Mouse (Mus musculus) forebrain, postnatal 0 days (tissue): ENCODE measurements around the gene Bpifa6. TPM values are rescaled to one million over a fixed set of nuclear protein-coding genes. Genes with fewer than 3 reads are reported as not detected.
A peak's percentile ranks its signal among the peaks of the same experiment; 100 is the strongest.

Experiments
- ATAC-seq: fragments of 200-750 bp; cut with Nextera tagmentation; 2 replicates; pipeline ENCODE4 v1.8.0; 2017; ENCODE audit warnings: mild to moderate bottlenecking, moderate library complexity
- DNase-seq: peaks from one replicate; pipeline ENCODE4 v3.0.0-alpha.2; 2015
- H3K27ac ChIP-seq: fragments of 300-500 bp; sonication (generic); 2 replicates; pipeline ENCODE4 v1.5.1; 2014; ENCODE audit warnings: low read depth, mild to moderate bottlenecking, antibody characterized with exemption, low read length, moderate library complexity, mixed read lengths
- H3K27me3 ChIP-seq: fragments of 300-500 bp; sonication (generic); 2 replicates; pipeline ENCODE4 v1.6.1; 2014; ENCODE audit warnings: mild to moderate bottlenecking, low read length, mixed read lengths; ENCODE audit not compliant: insufficient read depth
- H3K36me3 ChIP-seq: fragments of 300-500 bp; sonication (generic); 2 replicates; pipeline ENCODE4 v1.6.1; 2014; ENCODE audit warnings: mild to moderate bottlenecking, moderate library complexity; ENCODE audit not compliant: insufficient read depth
- H3K4me1 ChIP-seq: fragments of 300-500 bp; sonication (generic); 2 replicates; pipeline ENCODE4 v1.6.1; 2014; ENCODE audit warnings: antibody characterized with exemption; ENCODE audit not compliant: insufficient read depth
- H3K4me2 ChIP-seq: fragments of 300-500 bp; sonication (generic); 2 replicates; pipeline ENCODE4 v1.6.1; 2014; ENCODE audit warnings: low read depth, mild to moderate bottlenecking, moderate library complexity
- H3K4me3 ChIP-seq: fragments of 300-500 bp; sonication (generic); 2 replicates; pipeline ENCODE4 v1.5.1; 2014; ENCODE audit warnings: low read depth, low read length, mixed read lengths
- H3K9ac ChIP-seq: fragments of 300-500 bp; sonication (generic); 2 replicates; pipeline ENCODE4 v1.6.1; 2014; ENCODE audit warnings: mild to moderate bottlenecking
- H3K9me3 ChIP-seq: fragments of 300-500 bp; sonication (generic); 2 replicates; pipeline ENCODE4 v1.6.1; 2016; ENCODE audit warnings: low read length
- CTCF ChIP-seq: sonication (generic); IDR thresholded peaks from 2 replicates; pipeline ENCODE4 v1.5.1; 2016; ENCODE audit warnings: antibody characterized with exemption, control low read depth, low read depth
- WGBS: fragments of 180-500 bp; shearing (Covaris S2); extraction: QIAGEN DNeasy Blood & Tissue Kit; methylation state at CpG from one replicate; pipeline ENCODE4 v1.1.7; 2014; 5-methylcytosine and 5-hydroxymethylcytosine counted together
- polyA plus RNA-seq: library from polyadenylated mRNA; unstranded; fragments of >200 nt; fragmentation: Nextera tagmentation; extraction: Ambion mirVana; gene quantifications from 2 replicates; pipeline ENCODE4 v1.2.1, GENCODE M21; 2015
- total RNA-seq: library from RNA; depleted of rRNA; stranded (reverse); fragments of >200 nt; gene quantifications from 2 replicates; pipeline ENCODE4 v1.2.3, GENCODE M21; 2014

Bpifa6 gene
- total and polyA plus RNA-seq, 2 experiments from 2014 or later: not detected

- H3K36me3 ChIP-seq: no peaks in the 10 kb centered on the region
- no peak overlapping the region for H3K9ac ChIP-seq
- no peaks in the 10 kb centered on the region for H3K4me1 ChIP-seq
- no peak overlapping the region for H3K4me2 ChIP-seq
- H3K4me3 ChIP-seq: no peak overlapping the region
- no peak overlapping the region for H3K27ac ChIP-seq
- H3K9me3 ChIP-seq: no peaks in the 10 kb centered on the region
- TF ChIP-seq CTCF: no peak
- WGBS: 90% methylated on average over 8 of the region's 8 CpGs
- H3K27me3 ChIP-seq: no peaks in the 10 kb centered on the region
- ATAC-seq (no peak), DNase-seq (no peak)
Measured at GRCm38 (mm10) chr2:153944567-153944966, 30.2 kb upstream of the Bpifa6 start.

GRCm38 (mm10) chr2:153952897-153953296 lies 21.8 kb upstream of the Bpifa6 start:
- H3K4me3 ChIP-seq: no peak overlapping the region
- ATAC-seq (peak; percentile 18; the same call in 1 of the 2 replicates), DNase-seq (peak; percentile 86)
- TF ChIP-seq CTCF: peak; percentile 85
- no peak overlapping the region for H3K9ac ChIP-seq
- no peaks in the 10 kb centered on the region for H3K4me1 ChIP-seq
- H3K27ac ChIP-seq: no peak overlapping the region
- WGBS: 26% methylated on average over 6 of the region's 6 CpGs
- H3K9me3 ChIP-seq: no peaks in the 10 kb centered on the region
- no peak overlapping the region for H3K4me2 ChIP-seq
- no peaks in the 10 kb centered on the region for H3K27me3 ChIP-seq
- no peaks in the 10 kb centered on the region for H3K36me3 ChIP-seq

GRCm38 (mm10) chr2:153953836-153954235 lies 20.9 kb upstream of the Bpifa6 start:
- Histone ChIP-seq H3K27me3 (no peaks in the 10 kb centered on the region), H3K4me1 (no peaks in the 10 kb centered on the region), H3K27ac (no peak overlapping the region), H3K9ac (no peak overlapping the region), H3K4me2 (peak overlapping the region; percentile 24; the same call in 1 of the 2 replicates), H3K4me3 (no peak overlapping the region), H3K9me3 (no peaks in the 10 kb centered on the region), H3K36me3 (no peaks in the 10 kb centered on the region)
- TF ChIP-seq CTCF: peak; percentile 76
- DNase-seq: peak; percentile 60
- WGBS: 7% methylated on average over 6 of the region's 6 CpGs
- ATAC-seq: peak; percentile 68

GRCm38 (mm10) chr2:153962821-153963331 lies 11.9 kb upstream of the Bpifa6 start:
- H3K9me3 ChIP-seq: no peaks in the 10 kb centered on the region
- WGBS: 58% methylated on average over 4 of the region's 4 CpGs
- no peak overlapping the region for H3K9ac ChIP-seq
- no peak for TF ChIP-seq CTCF
- H3K4me2 ChIP-seq: no peak overlapping the region
- DNase-seq (no peak), ATAC-seq (peak; percentile 34; the same call in 1 of the 2 replicates)
- no peak overlapping the region for H3K4me3 ChIP-seq
- H3K27me3 ChIP-seq: no peaks in the 10 kb centered on the region
- no peak overlapping the region for H3K27ac ChIP-seq
- no peaks in the 10 kb centered on the region for H3K4me1 ChIP-seq
- no peaks in the 10 kb centered on the region for H3K36me3 ChIP-seq

GRCm38 (mm10) chr2:153963334-153963733 lies 11.4 kb upstream of the Bpifa6 start:
- H3K27me3 ChIP-seq: no peaks in the 10 kb centered on the region
- no peaks in the 10 kb centered on the region for H3K36me3 ChIP-seq
- no peak for ATAC-seq
- no peak overlapping the region for H3K4me3 ChIP-seq
- DNase-seq: no peak
- WGBS: 95% methylated on average over 1 of the region's 1 CpGs
- H3K9me3 ChIP-seq: no peaks in the 10 kb centered on the region
- no peak overlapping the region for H3K27ac ChIP-seq
- TF ChIP-seq CTCF: no peak
- no peak overlapping the region for H3K4me2 ChIP-seq
- no peak overlapping the region for H3K9ac ChIP-seq
- no peaks in the 10 kb centered on the region for H3K4me1 ChIP-seq

GRCm38 (mm10) chr2:153970221-153970620 lies 4.5 kb upstream of the Bpifa6 start:
- Histone ChIP-seq H3K4me1 (no peaks in the 10 kb centered on the region), H3K27me3 (no peaks in the 10 kb centered on the region), H3K27ac (no peak overlapping the region), H3K36me3 (no peaks in the 10 kb centered on the region), H3K4me3 (no peak overlapping the region), H3K9me3 (no peaks in the 10 kb centered on the region), H3K9ac (no peak overlapping the region), H3K4me2 (no peak overlapping the region)
- 43% methylated on average over 5 of the region's 5 CpGs for WGBS
- ATAC-seq (no peak), DNase-seq (no peak)
- no peak for TF ChIP-seq CTCF

GRCm38 (mm10) chr2:153995770-153996169 lies 21.0 kb downstream of the Bpifa6 start:
- Histone ChIP-seq H3K9me3 (no peaks in the 10 kb centered on the region), H3K27me3 (no peaks in the 10 kb centered on the region), H3K4me1 (no peaks in the 10 kb centered on the region), H3K9ac (no peak overlapping the region), H3K4me3 (no peak overlapping the region), H3K27ac (no peak overlapping the region), H3K4me2 (no peak overlapping the region), H3K36me3 (no peaks in the 10 kb centered on the region)
- 7% methylated on average over 7 of the region's 7 CpGs for WGBS
- DNase-seq (peak; percentile 73), ATAC-seq (no peak)
- peak; percentile 90 for TF ChIP-seq CTCF
